Mouse (Mus musculus) liver, postnatal 0 days (tissue): ENCODE measurements around the gene Calm1.

ENCODE experiments used
- CTCF ChIP-seq: sonication (generic); IDR thresholded peaks from 2 replicates; pipeline ENCODE4 v1.5.1; 2016; ENCODE audit warnings: antibody characterized with exemption, low read depth
- EP300 ChIP-seq: IDR thresholded peaks from 2 replicates; pipeline ENCODE4 v1.6.1; 2016; ENCODE audit warnings: antibody characterized with exemption, low read depth, mild to moderate bottlenecking

- TF ChIP-seq CTCF (no peak), EP300 (peak; percentile 37; the same call in 1 of the 2 replicates)
Observed at GRCm38 (mm10) chr12:100185897-100186296, 13.3 kb upstream of the Calm1 start.
